Mouse (Mus musculus): ENCODE measurements around the gene Nicn1.
A peak's percentile ranks its signal among the peaks of the same experiment; 100 is the strongest.

Gene Nicn1

DNA sequence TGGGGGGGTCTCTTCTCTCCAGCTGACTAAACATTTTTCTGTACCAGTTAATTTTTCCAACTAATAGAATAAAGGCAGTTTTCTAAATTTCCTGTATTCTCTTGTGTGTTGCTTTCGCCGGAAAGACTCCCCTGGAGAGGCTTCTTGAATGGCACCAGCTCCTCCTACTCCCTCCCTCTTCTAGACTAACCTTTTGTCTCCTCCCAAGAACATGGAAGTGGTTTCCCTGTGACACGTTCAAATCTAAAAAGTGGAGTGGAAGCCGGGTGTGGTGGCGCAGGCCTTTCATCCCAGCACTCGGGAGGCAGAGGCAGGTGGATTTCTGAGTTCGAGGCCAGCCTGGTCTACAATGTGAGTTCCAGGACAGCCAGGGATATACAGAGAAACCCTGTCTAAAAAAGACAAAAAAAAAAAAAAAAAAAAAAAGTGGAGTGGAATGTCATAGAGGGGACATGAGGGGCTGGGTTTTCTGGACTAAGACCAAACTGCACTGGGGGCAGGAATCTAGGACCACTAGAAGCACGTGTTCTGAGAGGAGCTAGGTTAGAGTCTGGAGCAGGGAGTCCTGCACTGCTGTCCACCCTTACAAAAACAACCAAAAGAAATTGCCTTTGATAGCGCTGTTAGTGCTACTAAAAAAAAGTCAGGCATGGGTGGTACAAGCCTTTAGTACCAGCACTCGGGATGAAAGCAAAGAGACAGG is 47.8 kb downstream of the Nicn1 start:
- no peak for DNase-seq (ENCODE audit: low spot score in 2 of 2)

DNA sequence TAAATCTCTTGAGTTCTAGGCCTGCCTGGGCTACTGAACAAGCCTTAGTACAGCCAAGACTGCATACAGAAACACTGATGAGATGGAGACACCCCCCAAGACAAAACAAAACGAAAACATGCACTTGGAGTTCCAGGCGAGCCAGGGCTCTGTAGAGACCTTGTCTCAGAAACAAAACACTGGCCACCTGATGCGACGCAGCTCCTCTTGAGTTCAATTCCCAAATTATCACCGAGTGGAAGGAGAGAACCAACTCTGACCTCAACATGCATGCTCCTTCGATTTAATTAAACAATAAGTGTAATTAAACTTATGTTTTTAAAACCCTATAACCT is 48.3 kb downstream of the Nicn1 start:
- DNase-seq (ENCODE audit: low spot score in 2 of 2), result no peak

GRCm38 (mm10) chr9:108338886-108339781 is 48.9 kb downstream of the Nicn1 start, which contains the start of gene Gpx1:
Gene Gpx1, plus strand, starts transcription at chr9:108338903.
- DNase-seq (ENCODE audit: low spot score in 2 of 2), result peak; percentile 85 to 88

DNA sequence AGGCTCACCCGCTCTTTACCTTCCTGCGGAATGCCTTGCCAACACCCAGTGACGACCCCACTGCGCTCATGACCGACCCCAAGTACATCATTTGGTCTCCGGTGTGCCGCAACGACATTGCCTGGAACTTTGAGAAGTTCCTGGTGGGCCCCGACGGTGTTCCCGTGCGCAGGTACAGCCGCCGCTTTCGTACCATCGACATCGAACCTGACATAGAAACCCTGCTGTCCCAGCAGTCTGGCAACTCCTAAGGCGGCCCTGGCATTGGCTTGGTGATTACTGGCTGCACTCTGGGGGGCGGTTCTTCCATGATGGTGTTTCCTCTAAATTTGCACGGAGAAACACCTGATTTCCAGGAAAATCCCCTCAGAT is 49.6 kb downstream of the Nicn1 start:
- DNase-seq (ENCODE audit: low spot score in 2 of 2), result peak in 1 of 2 experiments; percentile 3

- DNase-seq (ENCODE audit: low spot score in 2 of 2), result peak; percentile 22 to 62
Observed at GRCm38 (mm10) chr9:108340258-108341138, 50.3 kb downstream of the Nicn1 start.

DNA sequence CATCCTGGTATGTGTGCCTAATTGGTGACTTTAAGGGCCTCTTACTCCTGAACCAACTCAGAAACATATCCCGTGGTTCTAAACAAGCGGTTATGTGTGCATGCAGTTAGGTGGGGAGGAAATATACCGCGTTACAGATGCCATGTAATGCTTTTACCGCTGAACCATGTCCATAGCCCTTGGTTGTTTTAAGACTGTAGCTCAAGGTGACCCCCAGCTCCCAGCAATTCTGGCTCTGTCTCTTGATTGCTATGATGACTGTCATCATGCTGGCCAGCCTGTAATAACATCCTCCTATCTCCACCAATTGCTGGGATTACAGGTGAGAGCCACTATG is 50.9 kb downstream of the Nicn1 start:
- no peak for DNase-seq (ENCODE audit: low spot score in 2 of 2)

- no peak for DNase-seq (ENCODE audit: low spot score in 2 of 2)
Observed at GRCm38 (mm10) chr9:108341801-108342200, 51.6 kb downstream of the Nicn1 start.

GRCm38 (mm10) chr9:108342301-108342831 is 52.1 kb downstream of the Nicn1 start:
- DNase-seq (ENCODE audit: low spot score in 2 of 2), result peak in 1 of 2 experiments; percentile 37

DNA sequence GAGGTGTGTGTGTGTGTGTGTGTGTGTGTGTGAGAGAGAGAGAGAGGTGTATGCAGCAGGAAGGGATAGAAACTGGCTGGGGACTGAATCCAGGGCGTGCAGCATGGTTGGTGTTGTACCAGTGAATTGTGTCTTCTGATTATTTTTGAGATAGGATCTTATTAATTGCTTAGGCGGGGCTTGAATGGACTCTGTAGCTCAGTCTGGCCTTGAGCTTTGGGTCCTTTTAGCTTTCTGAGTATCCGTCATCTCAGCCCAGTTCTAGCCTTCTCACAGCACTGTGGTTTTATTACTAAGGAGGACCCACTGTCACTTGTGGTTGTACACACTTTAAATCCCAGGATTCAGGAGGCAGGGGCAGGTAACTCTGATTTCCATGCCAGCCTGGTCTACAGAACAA is 53.1 kb downstream of the Nicn1 start:
- no peak for DNase-seq (ENCODE audit: low spot score in 2 of 2)

GRCm38 (mm10) chr9:108343835-108344234 is 53.6 kb downstream of the Nicn1 start:
- DNase-seq (ENCODE audit: low spot score in 2 of 2), result no peak

- no peak for DNase-seq (ENCODE audit: low spot score in 2 of 2)
Observed at GRCm38 (mm10) chr9:108344471-108344870, 54.2 kb downstream of the Nicn1 start.

Measured in natural killer cell, adult 2 months (primary cell).